Mouse (Mus musculus): ENCODE results near the gene Trim69. TPM values are rescaled to one million over a fixed set of nuclear protein-coding genes. Genes with fewer than 3 reads are reported as not detected.
"Not testable (repeated sequence)": the region's sequence is repeated elsewhere in the genome, so short reads cannot be mapped to it uniquely, and the experiment has no call there.

Gene Trim69
- polyA plus RNA-seq, 1 experiment from 2014 or later, result not detected

GRCm38 (mm10) chr2:122210534-122211228 is 50.2 kb downstream of the Trim69 start:
- DNase-seq (ENCODE audit: low spot score), result no peak
- Histone ChIP-seq H3K4me2 (no peak overlapping the region), H3K9ac (ENCODE audit: low read depth, low read length) (no peak overlapping the region), H3K4me1 (replicated peaks; ENCODE audit: control insufficient read depth, insufficient read depth, low read length) (no peaks in the 10 kb centered on the region), H3K27me3 (replicated peaks; ENCODE audit: control insufficient read depth, insufficient read depth, low read length) (no peaks in the 10 kb centered on the region), H3K27ac (ENCODE audit: low read depth, low read length) (no peak overlapping the region), H3K4me3 (ENCODE audit: low read depth, low read length) (no peak overlapping the region), H3K36me3 (ENCODE audit: control insufficient read depth, insufficient read depth, low read length) (no peaks in the 10 kb centered on the region), H3K9me3 (ENCODE audit: control insufficient read depth, low read length) (no peaks in the 10 kb centered on the region)
- WGBS, result 84% methylated on average over 3 of the region's 3 CpGs
- ATAC-seq (replicated peaks; ENCODE audit: low FRiP score), result no peak

GRCm38 (mm10) chr2:122217075-122217474 is 56.6 kb downstream of the Trim69 start:
- H3K4me3 ChIP-seq (ENCODE audit: low read depth, low read length); H3K9ac ChIP-seq (ENCODE audit: low read depth, low read length); H3K4me2 ChIP-seq; DNase-seq (ENCODE audit: low spot score); H3K9me3 ChIP-seq (ENCODE audit: control insufficient read depth, low read length); H3K4me1 ChIP-seq (replicated peaks; ENCODE audit: control insufficient read depth, insufficient read depth, low read length); H3K36me3 ChIP-seq (ENCODE audit: control insufficient read depth, insufficient read depth, low read length); H3K27me3 ChIP-seq (replicated peaks; ENCODE audit: control insufficient read depth, insufficient read depth, low read length): not testable (repeated sequence)
- 48% methylated on average over 4 of the region's 4 CpGs for WGBS
- 0 out of 2 replicates have a peak overlapping the region, but pooled peaks have one; percentile 13 for H3K27ac ChIP-seq (ENCODE audit: low read depth, low read length)
- peak; percentile 89 for ATAC-seq (replicated peaks; ENCODE audit: low FRiP score)

- Histone ChIP-seq H3K27ac (ENCODE audit: low read depth, low read length) (no peak overlapping the region; the same call in 1 of the 2 replicates), H3K27me3 (replicated peaks; ENCODE audit: control insufficient read depth, insufficient read depth, low read length) (no peaks in the 10 kb centered on the region), H3K4me1 (replicated peaks; ENCODE audit: control insufficient read depth, insufficient read depth, low read length) (peaks cover 6% of the 10 kb centered on the region), H3K4me3 (ENCODE audit: low read depth, low read length) (no peak overlapping the region), H3K4me2 (no peak overlapping the region), H3K9me3 (ENCODE audit: control insufficient read depth, low read length) (no peaks in the 10 kb centered on the region), H3K9ac (ENCODE audit: low read depth, low read length) (no peak overlapping the region), H3K36me3 (ENCODE audit: control insufficient read depth, insufficient read depth, low read length) (no peaks in the 10 kb centered on the region)
- no peak for DNase-seq (ENCODE audit: low spot score)
- WGBS, result 76% methylated on average over 2 of the region's 2 CpGs
- ATAC-seq (replicated peaks; ENCODE audit: low FRiP score), result no peak
Observed at GRCm38 (mm10) chr2:122218234-122218633, 57.7 kb downstream of the Trim69 start.

- no peak overlapping the region for H3K27ac ChIP-seq (ENCODE audit: low read depth, low read length)
- H3K4me1 ChIP-seq (replicated peaks; ENCODE audit: control insufficient read depth, insufficient read depth, low read length), result peaks cover 6% of the 10 kb centered on the region
Observed at GRCm38 (mm10) chr2:122221378-122221777, 60.9 kb downstream of the Trim69 start.

GRCm38 (mm10) chr2:122221798-122222197 is 61.3 kb downstream of the Trim69 start:
- ATAC-seq (replicated peaks; ENCODE audit: low FRiP score) (peak; percentile 32; the same call in 1 of the 2 replicates), DNase-seq (ENCODE audit: low spot score) (no peak)
- 38% methylated on average over 5 of the region's 5 CpGs for WGBS
- H3K4me3 ChIP-seq (ENCODE audit: low read depth, low read length), result no peak overlapping the region
- H3K9ac ChIP-seq (ENCODE audit: low read depth, low read length), result no peak overlapping the region
- no peaks in the 10 kb centered on the region for H3K27me3 ChIP-seq (replicated peaks; ENCODE audit: control insufficient read depth, insufficient read depth, low read length)
- no peaks in the 10 kb centered on the region for H3K36me3 ChIP-seq (ENCODE audit: control insufficient read depth, insufficient read depth, low read length)
- no peak overlapping the region for H3K27ac ChIP-seq (ENCODE audit: low read depth, low read length)
- peaks cover 6% of the 10 kb centered on the region for H3K4me1 ChIP-seq (replicated peaks; ENCODE audit: control insufficient read depth, insufficient read depth, low read length)
- H3K9me3 ChIP-seq (ENCODE audit: control insufficient read depth, low read length), result no peaks in the 10 kb centered on the region
- no peak overlapping the region for H3K4me2 ChIP-seq

More at GRCm38 (mm10) chr2:122221378-122221777, 60.9 kb downstream of the Trim69 start:
- DNase-seq (ENCODE audit: low spot score), result no peak
- no peak overlapping the region for H3K9ac ChIP-seq (ENCODE audit: low read depth, low read length)
- no peak for ATAC-seq (replicated peaks; ENCODE audit: low FRiP score)
- no peaks in the 10 kb centered on the region for H3K9me3 ChIP-seq (ENCODE audit: control insufficient read depth, low read length)
- no peak overlapping the region for H3K4me3 ChIP-seq (ENCODE audit: low read depth, low read length)
- no peaks in the 10 kb centered on the region for H3K36me3 ChIP-seq (ENCODE audit: control insufficient read depth, insufficient read depth, low read length)
- 22% methylated on average over 4 of the region's 4 CpGs for WGBS
- H3K4me2 ChIP-seq, result no peak overlapping the region
- H3K27me3 ChIP-seq (replicated peaks; ENCODE audit: control insufficient read depth, insufficient read depth, low read length), result no peaks in the 10 kb centered on the region

GRCm38 (mm10) chr2:122222272-122222671 is 61.8 kb downstream of the Trim69 start:
- H3K4me1 ChIP-seq (replicated peaks; ENCODE audit: control insufficient read depth, insufficient read depth, low read length), result peaks cover 6% of the 10 kb centered on the region
- no peaks in the 10 kb centered on the region for H3K9me3 ChIP-seq (ENCODE audit: control insufficient read depth, low read length)
- H3K36me3 ChIP-seq (ENCODE audit: control insufficient read depth, insufficient read depth, low read length), result no peaks in the 10 kb centered on the region
- H3K4me2 ChIP-seq, result no peak overlapping the region
- 59% methylated on average over 5 of the region's 5 CpGs for WGBS
- no peak for ATAC-seq (replicated peaks; ENCODE audit: low FRiP score)
- H3K27ac ChIP-seq (ENCODE audit: low read depth, low read length), result no peak overlapping the region
- DNase-seq (ENCODE audit: low spot score), result no peak
- H3K9ac ChIP-seq (ENCODE audit: low read depth, low read length), result no peak overlapping the region
- no peak overlapping the region for H3K4me3 ChIP-seq (ENCODE audit: low read depth, low read length)
- H3K27me3 ChIP-seq (replicated peaks; ENCODE audit: control insufficient read depth, insufficient read depth, low read length), result no peaks in the 10 kb centered on the region

- ATAC-seq (replicated peaks; ENCODE audit: low FRiP score) (peak; percentile 64), DNase-seq (ENCODE audit: low spot score) (no peak)
- peaks cover 6% of the 10 kb centered on the region for H3K4me1 ChIP-seq (replicated peaks; ENCODE audit: control insufficient read depth, insufficient read depth, low read length)
- H3K27ac ChIP-seq (ENCODE audit: low read depth, low read length), result no peak overlapping the region
- H3K9me3 ChIP-seq (ENCODE audit: control insufficient read depth, low read length), result no peaks in the 10 kb centered on the region
- H3K36me3 ChIP-seq (ENCODE audit: control insufficient read depth, insufficient read depth, low read length), result no peaks in the 10 kb centered on the region
- no peaks in the 10 kb centered on the region for H3K27me3 ChIP-seq (replicated peaks; ENCODE audit: control insufficient read depth, insufficient read depth, low read length)
- no peak overlapping the region for H3K9ac ChIP-seq (ENCODE audit: low read depth, low read length)
- no peak overlapping the region for H3K4me2 ChIP-seq
- no peak overlapping the region for H3K4me3 ChIP-seq (ENCODE audit: low read depth, low read length)
Observed at GRCm38 (mm10) chr2:122223654-122224053, 63.2 kb downstream of the Trim69 start.

Other genes starting within 250 kb of the Trim69 start
- gene Ctdspl2, start 204.7 kb upstream of the Trim69 start, polyA plus RNA-seq (2014; fragmentation: Nextera tagmentation; extraction: Ambion mirVana), result 42.1 and 42.6 TPM in 2 replicates
- 0.10 TPM in 2 replicates for gene Mageb3, start 204.6 kb upstream of the Trim69 start, polyA plus RNA-seq (2014; fragmentation: Nextera tagmentation; extraction: Ambion mirVana)
- gene Eif3j1, start 132.2 kb upstream of the Trim69 start, polyA plus RNA-seq (2014; fragmentation: Nextera tagmentation; extraction: Ambion mirVana), result 17.9 and 18.3 TPM in 2 replicates
- 9.3 and 9.8 TPM in 2 replicates for gene Spg11, start 42.3 kb upstream of the Trim69 start, polyA plus RNA-seq (2014; fragmentation: Nextera tagmentation; extraction: Ambion mirVana)
- gene B2m, start 13.0 kb upstream of the Trim69 start, polyA plus RNA-seq (2014; fragmentation: Nextera tagmentation; extraction: Ambion mirVana), result 311 and 321 TPM in 2 replicates
- gene Patl2, start 25.5 kb downstream of the Trim69 start, polyA plus RNA-seq (2014; fragmentation: Nextera tagmentation; extraction: Ambion mirVana), result 0.15 TPM in 1 of 2 replicates, not detected in the other
- gene Terb2, start 25.6 kb downstream of the Trim69 start, polyA plus RNA-seq (2014; fragmentation: Nextera tagmentation; extraction: Ambion mirVana), result not detected in 2 replicates
- 172 and 180 TPM in 2 replicates for gene Sord, start 74.0 kb downstream of the Trim69 start, polyA plus RNA-seq (2014; fragmentation: Nextera tagmentation; extraction: Ambion mirVana)
- not detected in 2 replicates for gene Duox2, start 137.7 kb downstream of the Trim69 start, polyA plus RNA-seq (2014; fragmentation: Nextera tagmentation; extraction: Ambion mirVana)
- gene Duoxa2, start 138.2 kb downstream of the Trim69 start, polyA plus RNA-seq (2014; fragmentation: Nextera tagmentation; extraction: Ambion mirVana), result 0.12 TPM in 1 of 2 replicates, not detected in the other
- not detected in 2 replicates for gene Duoxa1, start 153.0 kb downstream of the Trim69 start, polyA plus RNA-seq (2014; fragmentation: Nextera tagmentation; extraction: Ambion mirVana)
- gene Duox1, start 155.0 kb downstream of the Trim69 start, polyA plus RNA-seq (2014; fragmentation: Nextera tagmentation; extraction: Ambion mirVana), result 0.10 TPM in 1 of 2 replicates, not detected in the other
- gene Shf, start 208.5 kb downstream of the Trim69 start, polyA plus RNA-seq (2014; fragmentation: Nextera tagmentation; extraction: Ambion mirVana), result 2.5 TPM in 2 replicates

Measured in liver, embryonic 11.5 days (tissue).